Mouse (Mus musculus) common myeloid progenitor, adult 5-6 weeks (primary cell): ENCODE results near the gene Serinc5. TPM values are rescaled to one million over a fixed set of nuclear protein-coding genes. Genes with fewer than 3 reads are reported as not detected.
"Not testable (repeated sequence)": the region's sequence is repeated elsewhere in the genome, so short reads cannot be mapped to it uniquely, and the experiment has no call there.

Experiments used
- ATAC-seq: replicated peaks from 2 replicates; pipeline ENCODE4 v1.8.0; 2016; ENCODE audit warnings: low read depth, mild to moderate bottlenecking, moderate TSS enrichment, inconsistent platforms; ENCODE audit not compliant: poor library complexity, severe bottlenecking
- total RNA-seq: library from RNA; stranded (forward); fragments of 200-1000, 187-1606 nt; gene quantifications from 2 replicates; pipeline ENCODE4 v1.2.3, GENCODE M21; 2017

The Serinc5 gene
- total RNA-seq, 1 experiment from 2014 or later = 15.5 TPM

DNA sequence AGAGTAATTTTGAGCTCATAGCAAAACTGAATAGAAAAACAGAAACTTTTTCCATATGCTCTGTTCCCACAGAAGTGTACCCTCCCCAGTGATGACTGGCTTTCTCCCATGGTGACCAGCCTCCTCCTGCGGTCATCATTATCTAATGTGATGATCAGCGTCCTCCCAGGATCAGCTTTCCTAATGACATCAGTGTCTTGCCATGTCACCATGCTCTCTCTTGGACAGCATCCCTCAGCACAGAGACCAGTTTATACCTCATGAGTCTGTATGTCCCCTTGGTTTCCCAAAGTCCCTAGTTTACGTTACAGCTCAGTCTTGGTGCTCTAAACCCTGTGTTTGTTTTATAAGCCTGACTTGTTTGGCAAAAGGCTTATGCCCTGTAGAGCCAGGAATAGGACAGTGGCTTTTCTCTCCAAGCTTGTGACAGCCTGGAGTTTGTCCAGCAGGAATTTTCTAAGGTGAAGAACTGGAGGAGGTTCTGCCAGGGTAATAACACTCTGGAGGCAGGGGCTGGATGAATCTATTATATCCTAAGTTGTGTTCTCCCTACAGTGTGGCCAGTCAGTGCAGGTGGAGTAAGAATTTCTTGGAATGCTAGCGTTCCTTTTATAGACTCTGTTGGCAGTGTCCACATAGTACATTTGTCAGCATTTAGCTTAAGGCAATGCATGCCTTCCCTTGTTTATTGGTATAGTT lies 46.1 kb downstream of the Serinc5 start:
- ATAC-seq = no peak

DNA sequence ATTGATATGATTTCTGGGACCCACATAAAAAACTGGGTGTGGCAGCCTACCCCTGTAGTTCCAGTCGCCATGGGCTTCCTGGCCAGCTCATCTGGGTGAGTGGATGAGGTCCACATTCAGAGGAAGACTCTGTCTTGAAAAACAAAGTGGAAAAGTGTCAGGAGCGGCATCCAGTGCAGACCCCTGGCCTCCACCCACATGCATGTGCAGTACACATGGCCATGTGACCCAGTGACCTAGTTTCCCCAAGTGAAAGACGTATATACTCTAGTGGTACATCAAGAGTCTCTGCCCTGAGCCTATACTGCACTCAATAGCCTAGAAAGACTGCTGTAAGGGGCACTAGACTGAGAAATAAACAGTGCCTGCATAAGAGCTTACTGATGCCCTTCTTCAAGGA lies 48.7 kb downstream of the Serinc5 start:
- no peak for ATAC-seq

DNA sequence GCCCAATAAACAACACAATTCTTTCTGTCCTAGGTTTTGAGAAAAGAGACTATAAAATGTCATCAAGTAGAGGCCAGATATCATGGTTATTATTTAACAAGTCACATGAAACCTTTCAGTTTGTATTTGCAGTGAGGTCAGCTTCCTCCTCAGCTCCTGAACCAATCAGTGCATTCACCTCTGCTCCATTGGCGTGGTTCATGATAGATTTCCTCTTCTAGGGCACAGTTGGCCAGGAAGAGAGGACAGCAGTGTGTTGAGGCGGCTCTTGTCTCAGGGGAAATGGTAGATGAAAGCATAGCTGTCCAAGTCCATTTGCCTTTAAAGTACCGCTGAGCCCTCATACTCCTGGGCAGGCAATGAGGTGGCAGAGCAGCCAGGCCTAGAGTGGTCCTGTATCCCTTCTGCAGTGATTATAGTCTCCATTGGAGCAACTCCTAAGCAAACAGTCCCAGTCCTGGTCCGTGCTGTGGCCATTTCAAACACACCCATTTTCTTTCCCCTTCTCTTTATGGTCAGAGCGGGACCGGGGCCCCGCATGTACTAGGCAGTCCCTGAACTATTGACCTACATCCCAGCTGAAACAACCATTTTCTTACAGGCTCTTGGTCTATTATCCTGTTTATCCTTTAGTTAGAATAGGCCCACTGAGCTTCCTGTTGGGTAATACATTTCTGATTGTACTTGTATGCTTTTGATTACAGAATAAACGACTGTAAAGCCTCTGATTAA lies 51.8 kb downstream of the Serinc5 start:
- no peak for ATAC-seq

DNA sequence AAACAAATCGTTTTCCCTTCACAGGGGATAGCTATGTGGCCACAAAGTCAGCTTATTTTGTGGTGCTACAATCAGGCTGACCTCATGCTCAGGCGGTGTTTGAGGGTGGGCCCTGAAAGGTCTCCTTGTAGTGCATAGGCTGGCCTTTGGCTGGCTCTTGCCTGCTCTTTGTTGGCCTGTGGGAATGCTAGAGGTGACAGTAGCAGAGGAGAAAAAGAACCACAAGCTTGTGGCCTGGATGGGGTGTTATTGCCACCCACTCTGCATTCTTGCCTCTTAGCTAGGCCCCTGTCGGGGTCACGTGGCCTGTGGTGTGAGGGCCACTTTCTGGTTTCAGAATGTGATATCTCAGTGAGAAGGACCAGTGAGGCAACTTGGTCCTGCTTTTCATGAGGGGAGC lies 54.1 kb downstream of the Serinc5 start:
- no peak for ATAC-seq

GRCm38 (mm10) chr13:92668214-92668985 lies 57.5 kb downstream of the Serinc5 start:
- 0 out of 2 replicates have a peak, but pooled peaks have one; percentile 52 for ATAC-seq

DNA sequence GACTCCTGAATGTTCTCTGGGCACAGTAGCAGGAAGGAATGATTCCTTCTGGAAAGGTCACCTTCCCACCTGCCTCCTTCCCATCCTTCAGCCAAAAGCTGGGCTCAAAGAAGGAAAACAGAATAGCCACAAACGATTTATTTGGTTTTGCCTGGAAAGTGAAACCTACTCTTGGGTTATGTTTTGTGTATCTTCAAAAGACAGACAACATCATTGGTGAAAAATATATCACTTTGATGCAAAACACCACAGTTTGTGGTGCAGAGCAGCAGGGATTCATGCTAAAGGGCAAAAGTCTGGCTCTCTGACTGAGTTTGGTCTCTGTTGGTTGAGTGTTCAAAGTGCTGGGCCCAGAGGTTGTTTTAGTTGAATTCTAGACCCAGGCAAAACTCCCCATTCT lies 60.8 kb downstream of the Serinc5 start:
- no peak for ATAC-seq

GRCm38 (mm10) chr13:92674676-92675075 lies 63.8 kb downstream of the Serinc5 start:
- ATAC-seq = no peak

- no peak for ATAC-seq
These were observed 64.4 kb downstream of the Serinc5 start for GRCm38 (mm10) chr13:92675308-92675707.

DNA sequence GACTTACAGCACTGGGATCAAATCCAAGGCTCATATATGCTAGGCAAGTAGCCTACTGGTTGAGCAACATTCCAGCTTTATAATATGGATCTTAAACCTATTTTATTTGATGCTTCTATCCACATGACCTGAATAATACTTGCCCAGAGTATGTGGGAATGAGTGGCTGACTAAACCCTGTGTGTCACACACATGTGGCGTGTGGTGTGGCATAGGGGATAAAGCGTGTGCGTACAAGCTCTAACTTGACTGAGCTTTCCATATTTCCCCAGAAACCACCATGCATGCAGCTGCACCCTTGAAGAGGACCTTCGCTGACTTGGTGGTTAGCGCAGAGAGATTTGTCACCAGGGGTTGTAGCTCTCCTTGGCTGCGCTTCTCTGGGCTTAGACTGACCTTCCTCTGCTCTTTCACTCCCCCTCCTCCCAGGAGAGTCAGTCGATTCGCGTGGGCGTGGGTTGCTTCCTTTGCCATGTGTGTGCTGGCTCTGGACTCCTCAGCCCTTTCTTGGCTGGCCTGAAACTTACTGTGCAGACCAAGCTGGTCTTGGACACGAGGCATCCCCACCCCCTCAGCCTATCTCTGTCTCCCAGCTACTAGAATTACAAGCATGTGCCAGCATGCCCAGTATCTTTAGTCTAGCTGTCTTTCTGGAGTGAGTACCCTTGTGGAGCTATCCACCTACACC lies 65.2 kb downstream of the Serinc5 start:
- no peak for ATAC-seq

DNA sequence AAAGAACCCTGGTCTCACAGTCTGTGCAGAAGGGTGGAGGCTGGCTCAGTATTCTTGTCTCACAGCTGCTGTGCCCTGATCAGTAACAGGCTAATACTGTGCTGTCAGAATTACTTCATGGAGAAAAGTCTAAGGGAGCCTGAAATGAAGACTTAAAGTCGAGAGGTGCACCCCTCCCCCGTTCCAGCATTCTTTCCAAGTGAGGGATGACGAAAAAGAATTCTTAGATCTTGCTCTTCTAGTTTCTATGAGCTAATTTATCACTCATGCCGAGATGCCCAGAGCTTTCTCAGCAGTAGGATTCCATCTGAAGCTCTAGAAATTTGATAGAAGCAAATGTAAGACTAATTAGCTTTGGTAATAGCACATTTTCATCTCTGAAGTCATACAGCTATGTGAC lies 66.8 kb downstream of the Serinc5 start:
- no peak for ATAC-seq

- ATAC-seq = no peak
These were observed 68.8 kb downstream of the Serinc5 start for GRCm38 (mm10) chr13:92679661-92680060.

DNA sequence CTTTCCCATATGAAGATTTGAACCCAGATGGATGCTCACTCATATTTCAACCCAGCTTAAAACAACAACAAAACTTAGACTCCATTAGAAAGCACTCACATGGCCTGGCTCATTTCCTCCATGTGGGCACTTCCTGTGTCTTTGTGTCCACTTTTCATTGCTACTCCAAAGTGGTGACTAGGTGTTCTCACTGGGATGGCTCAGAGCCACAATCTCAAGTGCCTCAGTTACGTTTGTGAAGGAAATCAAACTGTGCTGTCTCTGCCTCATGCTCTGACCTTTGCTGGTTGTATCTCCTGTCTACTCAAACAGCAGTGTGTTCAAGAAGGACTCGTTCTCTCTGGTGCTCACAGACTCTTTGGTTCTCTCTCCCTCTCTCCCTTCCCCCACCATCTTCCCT lies 70.7 kb downstream of the Serinc5 start:
- ATAC-seq = no peak

DNA sequence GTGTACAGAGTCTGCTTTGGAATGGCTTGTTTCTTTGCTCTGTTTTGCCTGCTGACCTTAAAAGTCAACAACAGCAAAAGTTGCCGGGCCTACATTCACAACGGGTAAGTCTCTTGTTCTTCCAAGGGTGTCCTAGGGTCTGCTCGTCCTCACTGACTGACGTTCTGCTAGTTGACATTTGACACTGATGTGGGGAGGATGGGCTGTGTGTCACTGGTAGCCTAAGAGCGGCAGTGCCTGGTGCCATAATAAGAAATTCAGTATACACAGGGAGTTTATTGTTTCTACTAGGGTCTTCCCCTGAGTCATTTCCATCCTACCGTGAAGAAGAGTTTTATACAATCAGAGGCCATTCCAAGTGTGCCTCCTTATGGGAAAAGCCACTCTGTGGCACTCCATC lies 71.9 kb downstream of the Serinc5 start:
- no peak for ATAC-seq

DNA sequence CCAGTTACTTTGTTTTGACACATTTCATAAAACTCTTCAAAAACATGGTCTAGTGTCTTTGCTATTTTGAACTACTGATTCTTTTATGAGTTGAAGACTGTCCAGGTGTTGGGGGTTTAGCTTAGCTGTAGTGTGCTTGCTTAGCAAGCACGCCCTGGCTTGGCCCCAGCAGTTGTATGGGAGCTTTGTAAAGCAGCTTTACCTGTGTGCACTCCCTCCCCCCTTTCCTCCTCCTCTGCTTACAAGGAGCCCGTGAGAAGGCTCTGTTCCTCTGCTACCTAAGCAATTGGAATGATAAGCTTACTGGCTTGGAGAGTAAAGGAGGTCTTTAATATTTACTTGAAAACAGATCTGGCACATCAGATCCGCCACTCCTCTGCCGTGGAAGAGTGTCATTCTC lies 72.6 kb downstream of the Serinc5 start:
- ATAC-seq = no peak

GRCm38 (mm10) chr13:92684310-92684709 lies 73.4 kb downstream of the Serinc5 start:
- no peak for ATAC-seq

DNA sequence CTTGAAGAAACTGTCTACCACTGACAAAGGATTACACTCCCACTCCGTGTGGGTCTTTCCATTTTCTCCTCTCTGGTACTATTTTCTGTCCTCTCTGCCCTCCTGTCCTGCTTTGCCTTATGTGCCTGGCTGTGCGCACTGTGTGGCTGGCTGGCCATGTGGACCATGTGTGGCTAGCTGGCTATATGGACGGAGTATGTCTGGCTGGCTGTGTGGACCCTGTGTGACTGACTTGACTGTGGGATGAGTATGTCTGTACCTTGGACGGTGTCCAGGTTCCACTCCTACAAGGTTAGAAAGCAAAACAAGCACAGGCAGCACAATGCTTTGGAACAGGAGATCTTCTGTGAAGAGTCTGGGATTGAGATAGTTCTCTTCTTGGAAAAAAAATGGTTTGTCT lies 74.4 kb downstream of the Serinc5 start:
- no peak for ATAC-seq

DNA sequence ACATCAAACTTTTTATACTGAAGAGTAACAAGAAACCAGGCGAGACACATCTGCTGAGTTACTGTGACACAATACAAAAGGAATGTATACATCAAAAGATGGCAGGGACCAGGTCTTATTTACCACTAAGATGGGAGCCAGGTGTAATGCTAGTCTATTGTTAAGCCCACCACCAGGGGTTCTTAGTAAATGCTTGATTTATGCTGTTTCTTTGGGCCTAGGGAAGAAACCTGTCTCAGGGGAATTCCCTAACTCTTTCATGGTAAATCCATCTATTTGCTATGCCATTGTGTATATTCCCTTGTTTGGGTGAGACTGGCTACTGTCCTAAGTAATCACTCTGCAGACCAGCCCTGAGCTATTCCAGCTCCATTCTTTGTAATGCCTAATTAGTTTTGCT lies 76.3 kb downstream of the Serinc5 start:
- not testable (repeated sequence) for ATAC-seq

DNA sequence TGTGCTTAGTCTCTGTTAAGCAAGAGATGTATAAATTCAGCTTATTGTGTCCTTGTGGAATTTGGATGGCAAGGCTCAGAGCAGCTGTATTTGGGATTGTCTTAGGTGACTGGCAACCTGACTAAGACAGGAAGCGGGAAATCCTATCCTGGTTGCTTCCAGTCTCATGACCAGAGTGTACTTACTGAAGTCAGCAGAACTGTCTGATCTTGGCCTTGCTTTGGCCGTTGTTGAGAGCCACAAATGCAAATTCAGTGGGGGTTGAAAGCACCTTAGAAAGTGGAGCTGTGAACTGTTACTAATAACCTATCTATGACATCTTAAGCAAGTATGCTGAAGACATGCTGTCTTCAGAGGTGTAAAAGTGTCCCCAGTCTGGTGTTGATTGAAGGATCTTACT lies 78.2 kb downstream of the Serinc5 start:
- ATAC-seq = no peak

GRCm38 (mm10) chr13:92693866-92694550 lies 83.1 kb downstream of the Serinc5 start:
- ATAC-seq = no peak

DNA sequence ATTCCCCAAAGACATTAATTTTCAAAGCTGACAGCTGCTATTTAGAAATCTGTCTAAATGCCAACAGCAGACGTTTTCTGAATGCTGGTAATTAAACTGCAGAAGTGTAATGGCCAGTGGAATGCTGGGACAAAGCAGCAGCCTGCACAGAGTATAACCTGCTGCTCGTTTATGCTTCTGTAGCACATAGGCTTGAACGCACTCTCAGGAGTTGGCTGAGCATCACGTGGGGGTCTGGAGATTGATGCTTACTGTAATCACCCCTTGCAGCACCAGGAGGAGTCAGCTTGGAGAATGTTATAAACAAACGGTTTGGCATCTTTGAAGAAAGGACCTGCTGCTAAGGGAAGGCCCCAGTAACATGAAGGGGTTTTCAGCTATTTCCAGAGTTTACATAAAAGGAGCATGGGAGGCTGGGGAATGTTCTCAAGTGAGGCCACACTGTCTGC lies 85.6 kb downstream of the Serinc5 start:
- no peak for ATAC-seq
